Mouse (Mus musculus) R1 (cell line): ENCODE results near the gene Zfp687.

Experiments used
- DNase-seq: peaks from one replicate; pipeline ENCODE4 v3.0.0-alpha.2; 2018; ENCODE audit warnings: low read depth, low spot score

The Zfp687 gene

DNA sequence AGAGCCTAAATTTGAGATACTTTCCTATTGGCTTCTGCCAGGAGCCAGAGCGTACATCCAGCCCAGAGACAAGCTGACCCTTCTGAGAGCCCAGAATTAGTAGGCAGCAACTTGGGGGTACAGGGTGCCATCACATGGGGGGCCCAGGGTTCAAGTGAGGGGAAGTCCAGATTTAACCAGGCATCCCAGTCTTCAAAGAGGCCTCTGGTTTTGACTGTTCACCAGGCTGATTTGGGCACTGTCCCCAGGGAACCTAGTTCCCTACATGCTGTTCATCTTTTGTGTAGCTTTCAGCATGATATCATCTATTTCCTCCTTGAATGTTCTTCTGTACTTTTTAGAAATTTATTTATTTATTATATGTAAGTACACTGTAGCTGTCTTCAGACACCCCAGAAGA lies 50.3 kb downstream of the Zfp687 start:
- no peak for DNase-seq

DNA sequence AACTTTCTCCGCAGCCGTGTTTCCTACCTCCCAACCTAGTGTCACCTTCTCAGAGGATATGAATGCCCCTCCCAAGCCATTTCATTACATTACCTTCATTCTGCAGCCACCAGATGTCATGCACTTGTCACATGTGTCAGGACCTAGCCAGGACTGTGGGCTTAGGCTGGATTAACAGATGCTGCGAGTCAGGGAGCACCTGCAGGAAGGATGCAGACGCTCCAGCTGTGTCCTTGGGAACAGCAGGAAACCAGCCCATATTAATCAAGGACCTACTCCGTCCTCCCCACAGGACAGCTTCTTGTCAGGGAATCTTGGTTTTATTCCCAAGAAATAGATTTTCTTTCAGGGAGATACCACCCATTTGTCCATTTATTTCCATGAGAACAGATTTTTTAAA lies 54.9 kb downstream of the Zfp687 start:
- DNase-seq: peak; percentile 38

DNA sequence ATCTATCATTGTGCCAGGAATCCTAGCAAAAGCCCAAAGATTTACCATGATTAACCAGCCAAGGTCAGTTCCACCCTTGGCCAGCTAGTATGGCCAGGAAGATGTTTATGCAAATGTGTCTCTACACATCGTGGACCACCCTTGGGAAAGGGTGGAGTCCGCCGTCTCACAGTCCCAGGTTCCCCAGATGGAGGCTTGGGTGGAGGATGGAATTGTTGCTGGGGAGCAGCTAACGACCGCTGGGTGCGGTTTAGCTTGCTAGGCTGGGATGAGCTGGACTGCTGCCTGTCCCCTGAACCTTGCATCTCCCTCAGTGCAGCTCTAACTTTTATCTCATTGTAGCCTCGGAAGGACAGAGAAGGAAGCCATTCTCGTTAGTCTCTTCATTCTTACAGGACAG lies 55.4 kb downstream of the Zfp687 start:
- peak; percentile 15 for DNase-seq

GRCm38 (mm10) chr3:94958295-94958694 lies 57.0 kb downstream of the Zfp687 start:
- no peak for DNase-seq
